Mouse (Mus musculus): ENCODE data around the gene Kank4. TPM values are rescaled to one million over a fixed set of nuclear protein-coding genes. Genes with fewer than 3 reads are reported as not detected.
"Not testable (repeated sequence)": the region's sequence is repeated elsewhere in the genome, so short reads cannot be mapped to it uniquely, and the experiment has no call there.

Kank4 gene
- total and polyA plus RNA-seq, 3 experiments = 0.50 to 0.84 (median 0.51) TPM

DNA sequence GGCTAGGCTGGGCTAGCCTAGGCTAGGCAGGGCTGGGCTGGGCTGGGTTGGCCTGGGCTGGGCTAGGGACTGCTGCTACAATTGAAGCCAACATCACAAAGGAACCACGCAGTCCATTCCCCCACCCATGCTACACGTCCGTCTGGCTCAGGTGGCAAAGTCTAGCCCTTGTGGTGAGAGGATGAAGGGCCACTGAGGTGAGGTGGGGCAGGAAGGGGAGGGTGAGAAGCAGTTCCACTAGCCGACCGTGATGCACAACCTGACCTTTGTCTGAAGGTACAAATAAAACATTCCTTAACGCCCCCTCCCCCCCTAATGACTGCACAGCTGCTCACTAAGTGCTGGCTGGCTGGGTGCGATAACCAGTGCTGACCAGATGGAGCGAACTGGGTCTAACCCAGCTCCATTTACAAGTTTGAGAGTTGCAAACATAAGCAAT lies 28.4 kb upstream of the Kank4 start:
- Histone ChIP-seq H3K27me3 (ENCODE audit: control insufficient read depth, insufficient read depth, low read length) (no peaks in the 10 kb centered on the region), H3K4me3 (no peak overlapping the region), H3K36me3 (ENCODE audit: control insufficient read depth, insufficient read depth, low read length) (no peaks in the 10 kb centered on the region), H3K79me2 (replicated peaks; ENCODE audit: control insufficient read depth, insufficient read depth, low read length) (no peaks in the 10 kb centered on the region), H3K27ac (no peak overlapping the region), H3K4me1 (ENCODE audit: control insufficient read depth, insufficient read depth, low read length) (no peaks in the 10 kb centered on the region), H3K9ac (ENCODE audit: low read depth, low read length) (no peak overlapping the region)
- DNase-seq = no peak
- TF ChIP-seq POLR2A (IDR thresholded peaks at IDR 0.05; ENCODE audit: insufficient read depth, low read depth, low read length) = no peak
- no peak for TF ChIP-seq EP300 (IDR thresholded peaks at IDR 0.05; ENCODE audit: insufficient read depth, low read depth, low read length)
- TF ChIP-seq CTCF (IDR thresholded peaks at IDR 0.05) = no peak
- intact Hi-C loops (cut with DNase I) = no loop called here
- WGBS = 86% methylated on average over 8 of the region's 8 CpGs

DNA sequence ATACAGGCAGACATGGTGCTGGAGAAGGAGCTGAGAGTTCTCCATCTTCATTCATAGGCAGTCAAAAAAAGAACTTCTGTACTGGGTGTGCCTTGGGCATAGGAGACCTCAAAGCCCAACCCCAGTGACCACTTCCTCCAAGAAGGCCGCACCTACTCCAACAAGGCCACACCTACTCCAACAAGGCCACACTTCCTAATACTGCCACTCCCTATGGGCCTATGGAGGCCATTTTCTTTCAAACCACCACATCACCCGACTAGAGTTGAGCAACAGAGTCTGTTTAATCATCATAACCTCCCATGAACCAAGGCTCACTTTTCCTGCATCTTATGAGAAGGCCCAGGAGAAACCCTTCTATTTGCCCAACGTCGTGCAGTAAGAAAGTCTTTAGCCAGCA lies 27.9 kb upstream of the Kank4 start:
- TF ChIP-seq CTCF (IDR thresholded peaks at IDR 0.05) = no peak
- Histone ChIP-seq H3K27me3 (ENCODE audit: control insufficient read depth, insufficient read depth, low read length) (no peaks in the 10 kb centered on the region), H3K27ac (no peak overlapping the region), H3K4me1 (ENCODE audit: control insufficient read depth, insufficient read depth, low read length) (no peaks in the 10 kb centered on the region), H3K79me2 (replicated peaks; ENCODE audit: control insufficient read depth, insufficient read depth, low read length) (no peaks in the 10 kb centered on the region), H3K36me3 (ENCODE audit: control insufficient read depth, insufficient read depth, low read length) (no peaks in the 10 kb centered on the region), H3K9ac (ENCODE audit: low read depth, low read length) (no peak overlapping the region), H3K4me3 (no peak overlapping the region)
- WGBS = 89% methylated on average over 4 of the region's 4 CpGs
- intact Hi-C loops (cut with DNase I) = no loop called here
- no peak for DNase-seq

DNA sequence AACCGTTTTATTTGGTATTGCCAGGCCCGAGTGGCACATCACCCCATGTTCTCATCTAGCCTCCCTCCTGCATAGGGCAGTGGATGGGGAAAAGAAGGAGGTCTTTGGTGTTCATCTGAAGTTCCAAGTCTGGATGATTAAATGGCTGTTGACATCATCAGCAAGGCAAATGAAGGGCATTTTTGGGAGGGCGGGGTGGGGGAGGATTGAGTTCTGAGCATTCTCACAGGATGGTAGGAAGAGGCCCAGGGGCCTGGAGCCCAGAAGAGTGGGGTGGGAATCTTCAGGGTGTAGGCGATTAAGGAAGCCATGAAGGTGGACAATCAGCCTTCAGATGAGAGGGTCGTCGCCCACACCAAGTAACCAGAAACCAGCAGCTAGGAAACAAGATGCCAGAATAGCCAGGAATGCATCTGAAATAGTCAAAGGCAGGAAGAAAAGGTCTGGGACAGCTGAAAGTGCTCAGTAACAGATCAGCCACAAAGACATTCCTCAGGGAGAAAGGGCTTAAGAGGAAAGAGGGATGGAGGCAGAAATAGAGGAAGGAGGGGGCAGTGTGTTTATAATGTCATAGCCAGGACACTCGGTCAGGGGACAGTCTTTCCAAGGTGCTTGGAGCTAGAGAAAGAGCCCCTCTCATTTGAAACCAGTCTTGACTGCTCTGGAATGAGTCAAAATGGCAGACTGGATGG lies 26.7 kb upstream of the Kank4 start:
- no peak for TF ChIP-seq CTCF (IDR thresholded peaks at IDR 0.05)
- no peak for TF ChIP-seq EP300 (IDR thresholded peaks at IDR 0.05; ENCODE audit: insufficient read depth, low read depth, low read length)
- no peak for TF ChIP-seq POLR2A (IDR thresholded peaks at IDR 0.05; ENCODE audit: insufficient read depth, low read depth, low read length)
- intact Hi-C loops (cut with DNase I) = no loop called here
- H3K4me1 ChIP-seq (ENCODE audit: control insufficient read depth, insufficient read depth, low read length) = no peaks in the 10 kb centered on the region
- DNase-seq = no peak
- 81% methylated on average over 7 of the region's 7 CpGs for WGBS
- H3K27me3 ChIP-seq (ENCODE audit: control insufficient read depth, insufficient read depth, low read length) = no peaks in the 10 kb centered on the region
- H3K36me3 ChIP-seq (ENCODE audit: control insufficient read depth, insufficient read depth, low read length) = no peaks in the 10 kb centered on the region
- no peak overlapping the region for H3K4me3 ChIP-seq
- no peaks in the 10 kb centered on the region for H3K79me2 ChIP-seq (replicated peaks; ENCODE audit: control insufficient read depth, insufficient read depth, low read length)
- H3K9ac ChIP-seq (ENCODE audit: low read depth, low read length) = no peak overlapping the region
- no peak overlapping the region for H3K27ac ChIP-seq

DNA sequence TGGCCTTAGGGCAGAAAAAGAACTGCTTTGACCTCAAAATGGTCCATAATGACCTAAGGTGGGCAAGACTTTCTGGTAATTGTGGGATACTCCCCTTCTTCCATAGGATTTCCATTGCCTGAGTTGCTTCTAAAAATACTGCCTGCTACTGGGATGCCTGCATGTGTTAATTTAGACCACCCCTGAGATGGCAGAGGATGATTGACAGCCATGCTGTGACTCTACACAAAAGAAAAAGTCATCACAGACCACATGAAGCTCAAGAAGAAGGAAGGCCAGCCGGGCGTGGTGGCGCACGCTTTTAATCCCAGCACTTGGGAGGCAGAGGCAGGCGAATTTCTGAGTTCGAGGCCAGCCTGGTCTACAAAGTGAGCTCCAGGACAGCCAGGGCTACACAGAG lies 23.9 kb upstream of the Kank4 start:
- intact Hi-C loops (cut with DNase I); H3K27me3 ChIP-seq (ENCODE audit: control insufficient read depth, insufficient read depth, low read length); H3K9ac ChIP-seq (ENCODE audit: low read depth, low read length); DNase-seq; H3K79me2 ChIP-seq (replicated peaks; ENCODE audit: control insufficient read depth, insufficient read depth, low read length); H3K27ac ChIP-seq; H3K4me3 ChIP-seq; H3K4me1 ChIP-seq (ENCODE audit: control insufficient read depth, insufficient read depth, low read length); H3K36me3 ChIP-seq (ENCODE audit: control insufficient read depth, insufficient read depth, low read length): not testable (repeated sequence)
- WGBS = 95% methylated on average over 6 of the region's 6 CpGs

DNA sequence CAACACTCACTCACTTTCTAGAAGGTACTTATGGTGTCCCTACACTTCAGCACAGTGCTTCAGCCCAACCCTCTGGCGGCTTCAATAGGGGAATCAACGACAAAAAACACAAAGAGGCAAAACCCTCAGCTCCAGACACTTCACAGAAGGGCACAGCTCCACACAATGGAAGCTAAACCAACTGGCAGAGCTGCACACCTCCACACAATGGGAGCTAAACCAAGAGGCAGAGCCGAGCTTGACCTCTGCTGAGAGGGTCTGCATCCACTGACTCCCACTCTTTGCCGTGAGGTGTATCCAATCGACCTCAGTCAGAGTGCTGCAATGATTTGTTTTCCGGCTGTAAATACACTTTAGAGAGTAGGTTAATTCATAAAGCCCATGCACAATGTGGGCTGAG lies 23.2 kb upstream of the Kank4 start:
- no peak for DNase-seq
- no peak for TF ChIP-seq CTCF (IDR thresholded peaks at IDR 0.05)
- no peak for TF ChIP-seq POLR2A (IDR thresholded peaks at IDR 0.05; ENCODE audit: insufficient read depth, low read depth, low read length)
- no peak for TF ChIP-seq EP300 (IDR thresholded peaks at IDR 0.05; ENCODE audit: insufficient read depth, low read depth, low read length)
- Histone ChIP-seq H3K9ac (ENCODE audit: low read depth, low read length) (no peak overlapping the region), H3K27ac (no peak overlapping the region), H3K79me2 (replicated peaks; ENCODE audit: control insufficient read depth, insufficient read depth, low read length) (no peaks in the 10 kb centered on the region), H3K27me3 (ENCODE audit: control insufficient read depth, insufficient read depth, low read length) (no peaks in the 10 kb centered on the region), H3K36me3 (ENCODE audit: control insufficient read depth, insufficient read depth, low read length) (no peaks in the 10 kb centered on the region), H3K4me3 (no peak overlapping the region), H3K4me1 (ENCODE audit: control insufficient read depth, insufficient read depth, low read length) (no peaks in the 10 kb centered on the region)
- intact Hi-C loops (cut with DNase I) = no loop called here
- WGBS = 77% methylated on average over 6 of the region's 6 CpGs

DNA sequence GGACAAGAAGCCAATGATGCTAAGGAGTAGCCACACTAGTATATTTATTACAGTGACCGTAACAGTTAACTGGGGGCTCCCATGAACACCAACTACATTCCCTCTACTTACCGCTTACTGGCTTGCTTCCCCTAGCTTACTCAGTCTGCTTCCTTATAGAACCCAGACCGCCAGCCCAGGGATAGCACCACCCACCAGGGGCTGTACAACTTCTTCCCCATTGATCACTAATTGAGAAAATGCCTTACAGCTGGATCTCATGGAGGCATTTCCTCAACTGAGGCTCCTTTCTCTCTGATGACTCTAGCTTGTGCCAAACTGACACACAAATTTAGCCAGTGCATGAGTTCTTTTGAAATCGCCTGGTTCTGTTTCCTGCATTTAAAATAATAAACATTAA lies 21.6 kb upstream of the Kank4 start:
- Histone ChIP-seq H3K4me3 (no peak overlapping the region), H3K9ac (ENCODE audit: low read depth, low read length) (no peak overlapping the region), H3K4me1 (ENCODE audit: control insufficient read depth, insufficient read depth, low read length) (no peaks in the 10 kb centered on the region), H3K27ac (no peak overlapping the region), H3K36me3 (ENCODE audit: control insufficient read depth, insufficient read depth, low read length) (no peaks in the 10 kb centered on the region), H3K79me2 (replicated peaks; ENCODE audit: control insufficient read depth, insufficient read depth, low read length) (no peaks in the 10 kb centered on the region), H3K27me3 (ENCODE audit: control insufficient read depth, insufficient read depth, low read length) (no peaks in the 10 kb centered on the region)
- WGBS = 81% methylated on average over 4 of the region's 4 CpGs
- TF ChIP-seq POLR2A (IDR thresholded peaks at IDR 0.05; ENCODE audit: insufficient read depth, low read depth, low read length) = no peak
- TF ChIP-seq CTCF (IDR thresholded peaks at IDR 0.05) = no peak
- no peak for TF ChIP-seq EP300 (IDR thresholded peaks at IDR 0.05; ENCODE audit: insufficient read depth, low read depth, low read length)
- DNase-seq = no peak
- intact Hi-C loops (cut with DNase I) = no loop called here
